Mouse (Mus musculus): ENCODE measurements around the gene Olfr1193. TPM values are rescaled to one million over a fixed set of nuclear protein-coding genes. Genes with fewer than 3 reads are reported as not detected.
"Not testable (repeated sequence)": the region's sequence is repeated elsewhere in the genome, so short reads cannot be mapped to it uniquely, and the experiment has no call there.

Olfr1193 gene
- total RNA-seq (2012; rRNA removed) (not detected in 2 replicates), total RNA-seq (2014; rRNA removed) (not detected in 2 replicates), polyA plus RNA-seq (2012; ENCODE audit: insufficient read length, low read depth) (not detected in 2 replicates)

DNA sequence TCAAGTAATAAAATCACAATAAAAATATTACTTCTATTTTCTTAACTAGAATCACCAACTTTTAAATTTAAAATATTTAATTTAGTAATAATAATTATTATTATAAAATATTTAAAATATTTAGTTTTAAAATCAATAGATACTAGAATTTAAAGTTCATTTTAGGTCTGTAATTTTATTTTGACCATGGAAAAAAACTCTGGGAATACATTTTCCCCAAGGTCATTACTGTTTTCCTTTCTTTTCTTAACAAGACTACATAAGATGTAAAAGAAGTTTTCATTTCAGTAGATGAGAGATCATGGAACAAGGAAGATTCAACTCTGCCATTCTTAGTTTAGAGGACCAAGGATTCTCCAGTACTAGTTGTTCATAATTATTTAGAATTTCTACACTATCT, at the start of gene Olfr1193:
Gene Olfr1193, plus strand, starts transcription at position 301 of the 400 bp plus-strand sequence.
- H3K36me3 ChIP-seq (replicated peaks in 1 of 2; ENCODE audit: control insufficient read depth in 1 of 2, insufficient read depth in 1 of 2, low read length in 1 of 2); dilution Hi-C loops (cut with MboI; ENCODE audit: extremely low pct_ligation_motif_present, extremely low pct_unique_long_range_greater_than_20kb, low sequenced_read_pairs); H3K9me3 ChIP-seq (replicated peaks; ENCODE audit: low read length); H3K79me2 ChIP-seq (replicated peaks; ENCODE audit: control insufficient read depth, extremely low read depth, insufficient read depth, poor library complexity, severe bottlenecking); in situ Hi-C loops (cut with MboI; ENCODE audit: low pct_ligation_motif_present, low pct_unique_long_range_greater_than_20kb, low sequenced_read_pairs); H3K4me1 ChIP-seq (ENCODE audit: control insufficient read depth in 1 of 2, insufficient read depth in 2 of 2); H3K27ac ChIP-seq (ENCODE audit: insufficient read depth, low read depth); DNase-seq (ENCODE audit: extremely low read depth); H3K4me2 ChIP-seq (ENCODE audit: insufficient read depth, low read depth, poor library complexity, severe bottlenecking); H3K27me3 ChIP-seq (replicated peaks); H3K9ac ChIP-seq (ENCODE audit: insufficient read depth, low read depth); H3K4me3 ChIP-seq (replicated peaks in 1 of 3; ENCODE audit: low read depth in 2 of 3, low read length in 2 of 3, poor library complexity in 1 of 3): not testable (repeated sequence)

DNA sequence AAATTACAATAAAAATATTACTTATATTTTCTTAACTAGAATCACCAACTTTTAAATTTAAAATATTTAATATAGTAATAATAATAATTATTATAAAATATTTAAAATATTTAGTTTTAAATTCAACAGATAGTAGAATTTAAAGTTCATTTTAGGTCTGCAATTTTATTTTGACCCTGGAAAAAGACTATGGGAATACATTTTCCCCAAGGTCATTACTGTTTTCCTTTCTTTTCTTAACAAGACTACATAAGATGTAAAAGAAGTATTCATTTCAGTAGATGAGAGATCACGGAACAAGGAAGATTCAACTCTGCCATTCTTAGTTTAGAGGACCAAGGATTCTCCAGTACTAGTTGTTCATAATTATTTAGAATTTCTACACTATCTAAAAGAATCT, 35.2 kb upstream of the Olfr1193 start, which contains the start of gene Olfr1191-ps1:
Gene Olfr1191-ps1, plus strand, starts transcription at position 301 of the 400 bp plus-strand sequence.
- H3K9ac ChIP-seq (ENCODE audit: insufficient read depth, low read depth); H3K36me3 ChIP-seq (replicated peaks in 1 of 2; ENCODE audit: control insufficient read depth in 1 of 2, insufficient read depth in 1 of 2, low read length in 1 of 2); DNase-seq (ENCODE audit: extremely low read depth); H3K4me2 ChIP-seq (ENCODE audit: insufficient read depth, low read depth, poor library complexity, severe bottlenecking); H3K4me3 ChIP-seq (replicated peaks in 1 of 3; ENCODE audit: low read depth in 2 of 3, low read length in 2 of 3, poor library complexity in 1 of 3); H3K79me2 ChIP-seq (replicated peaks; ENCODE audit: control insufficient read depth, extremely low read depth, insufficient read depth, poor library complexity, severe bottlenecking); dilution Hi-C loops (cut with MboI; ENCODE audit: extremely low pct_ligation_motif_present, extremely low pct_unique_long_range_greater_than_20kb, low sequenced_read_pairs); H3K27me3 ChIP-seq (replicated peaks); in situ Hi-C loops (cut with MboI; ENCODE audit: low pct_ligation_motif_present, low pct_unique_long_range_greater_than_20kb, low sequenced_read_pairs); H3K4me1 ChIP-seq (ENCODE audit: control insufficient read depth in 1 of 2, insufficient read depth in 2 of 2); H3K27ac ChIP-seq (ENCODE audit: insufficient read depth, low read depth); H3K9me3 ChIP-seq (replicated peaks; ENCODE audit: low read length): not testable (repeated sequence)

DNA sequence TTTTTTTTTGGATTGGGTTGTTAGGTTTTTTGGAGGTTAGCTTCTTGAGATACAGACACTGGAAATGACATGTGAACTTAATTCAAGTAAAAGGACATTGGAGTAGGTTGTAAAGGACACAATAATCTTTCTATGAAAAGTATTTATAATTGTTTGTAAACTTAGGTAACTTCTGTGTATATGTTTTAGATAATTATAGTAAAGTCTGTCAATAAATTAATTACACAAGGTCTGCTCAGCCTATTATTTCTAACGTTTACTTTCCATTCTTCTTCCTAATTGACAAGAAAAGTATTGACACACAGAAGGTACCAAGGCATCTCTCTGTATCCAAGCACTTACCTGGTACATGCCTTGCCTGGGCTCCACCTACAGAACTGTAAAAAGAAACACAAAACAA, 27.2 kb upstream of the Olfr1193 start, which contains the start of gene Olfr1192-ps1:
Gene Olfr1192-ps1, plus strand, starts transcription at position 301 of the 400 bp plus-strand sequence.
- Histone ChIP-seq H3K9ac (ENCODE audit: insufficient read depth, low read depth) (no peak within 1 kb of the TSS), H3K9me3 (replicated peaks; ENCODE audit: low read length) (peaks cover 3% of the 10 kb centered on the region), H3K36me3 (replicated peaks in 1 of 2; ENCODE audit: control insufficient read depth in 1 of 2, insufficient read depth in 1 of 2, low read length in 1 of 2) (no peaks in the 10 kb centered on the region), H3K79me2 (replicated peaks; ENCODE audit: control insufficient read depth, extremely low read depth, insufficient read depth, poor library complexity, severe bottlenecking) (no peaks in the 10 kb centered on the region), H3K4me2 (ENCODE audit: insufficient read depth, low read depth, poor library complexity, severe bottlenecking) (no peak within 1 kb of the TSS), H3K4me1 (ENCODE audit: control insufficient read depth in 1 of 2, insufficient read depth in 2 of 2) (no peaks in the 10 kb centered on the region), H3K4me3 (replicated peaks in 1 of 3; ENCODE audit: low read depth in 2 of 3, low read length in 2 of 3, poor library complexity in 1 of 3) (no peak within 1 kb of the TSS), H3K27me3 (replicated peaks) (no peaks in the 10 kb centered on the region), H3K27ac (ENCODE audit: insufficient read depth, low read depth) (no peak within 1 kb of the TSS)
- no peak for DNase-seq (ENCODE audit: extremely low read depth)
- in situ Hi-C loops (cut with MboI; ENCODE audit: low pct_ligation_motif_present, low pct_unique_long_range_greater_than_20kb, low sequenced_read_pairs), result no loop called here
- dilution Hi-C loops (cut with MboI; ENCODE audit: extremely low pct_ligation_motif_present, extremely low pct_unique_long_range_greater_than_20kb, low sequenced_read_pairs), result no loop called here
- TF ChIP-seq POLR2A (IDR thresholded peaks at IDR 0.05; ENCODE audit: low read depth, low read length) (no peak), TBP (conservative IDR thresholded peaks at IDR 0.05; ENCODE audit: low read depth, low read length) (no peak), E2F4 (IDR thresholded peaks at IDR 0.05; ENCODE audit: insufficient replicate concordance, low read depth, low read length) (no peak), SIN3A (IDR thresholded peaks at IDR 0.05; ENCODE audit: low read length) (no peak), POLR2AphosphoS2 (IDR thresholded peaks at IDR 0.05; ENCODE audit: low read depth, low read length) (no peak), ETS1 (conservative IDR thresholded peaks at IDR 0.05; ENCODE audit: low read depth, low read length) (no peak), CTCF (conservative IDR thresholded peaks at IDR 0.05 in 1 of 2, IDR thresholded peaks at IDR 0.05 in 1 of 2; ENCODE audit: low read depth in 2 of 2, low read length in 2 of 2) (no peak), JUN (IDR thresholded peaks at IDR 0.05; ENCODE audit: insufficient read depth, low read depth, low read length) (no peak)
